Mouse (Mus musculus): ENCODE results near the gene Nrxn3. TPM values are rescaled to one million over a fixed set of nuclear protein-coding genes. Genes with fewer than 3 reads are reported as not detected.

The Nrxn3 gene
- polyA plus RNA-seq, 1 experiment from 2014 or later: 87.0 TPM

GRCm38 (mm10) chr12:90283022-90283421, 1560.3 kb downstream of the Nrxn3 start:
- H3K4me2 ChIP-seq (ENCODE audit: low read length): no peak overlapping the region
- no peaks in the 10 kb centered on the region for H3K9me3 ChIP-seq (replicated peaks; ENCODE audit: control insufficient read depth, low read length, poor library complexity, severe bottlenecking)
- H3K4me3 ChIP-seq (ENCODE audit: low read depth, low read length): no peak overlapping the region
- no peak overlapping the region for H3K9ac ChIP-seq (ENCODE audit: low read depth, low read length)
- no peak overlapping the region for H3K27ac ChIP-seq (ENCODE audit: low read length)
- no peak for ATAC-seq
- 70% methylated on average over 5 of the region's 5 CpGs for WGBS
- no peaks in the 10 kb centered on the region for H3K36me3 ChIP-seq (ENCODE audit: control insufficient read depth, insufficient read depth, low read length)
- H3K27me3 ChIP-seq (ENCODE audit: control insufficient read depth, insufficient read depth, low read depth, low read length): no peaks in the 10 kb centered on the region
- H3K4me1 ChIP-seq (ENCODE audit: control insufficient read depth, insufficient read depth, low read length): no peaks in the 10 kb centered on the region

GRCm38 (mm10) chr12:90302671-90303070, 1580.0 kb downstream of the Nrxn3 start:
- Histone ChIP-seq H3K27ac (ENCODE audit: low read length) (no peak overlapping the region), H3K36me3 (ENCODE audit: control insufficient read depth, insufficient read depth, low read length) (no peaks in the 10 kb centered on the region), H3K27me3 (ENCODE audit: control insufficient read depth, insufficient read depth, low read depth, low read length) (no peaks in the 10 kb centered on the region), H3K4me2 (ENCODE audit: low read length) (no peak overlapping the region), H3K9me3 (replicated peaks; ENCODE audit: control insufficient read depth, low read length, poor library complexity, severe bottlenecking) (no peaks in the 10 kb centered on the region), H3K9ac (ENCODE audit: low read depth, low read length) (no peak overlapping the region), H3K4me3 (ENCODE audit: low read depth, low read length) (no peak overlapping the region), H3K4me1 (ENCODE audit: control insufficient read depth, insufficient read depth, low read length) (no peaks in the 10 kb centered on the region)
- ATAC-seq: no peak
- WGBS: 69% methylated on average over 1 of the region's 1 CpGs

GRCm38 (mm10) chr12:90331806-90332205, 1609.1 kb downstream of the Nrxn3 start:
- no peaks in the 10 kb centered on the region for H3K36me3 ChIP-seq (ENCODE audit: control insufficient read depth, insufficient read depth, low read length)
- WGBS: 95% methylated on average over 15 of the region's 15 CpGs
- no peak for ATAC-seq
- no peak overlapping the region for H3K4me2 ChIP-seq (ENCODE audit: low read length)
- H3K9me3 ChIP-seq (replicated peaks; ENCODE audit: control insufficient read depth, low read length, poor library complexity, severe bottlenecking): no peaks in the 10 kb centered on the region
- H3K4me1 ChIP-seq (ENCODE audit: control insufficient read depth, insufficient read depth, low read length): no peaks in the 10 kb centered on the region
- no peak overlapping the region for H3K27ac ChIP-seq (ENCODE audit: low read length)
- H3K27me3 ChIP-seq (ENCODE audit: control insufficient read depth, insufficient read depth, low read depth, low read length): no peaks in the 10 kb centered on the region
- no peak overlapping the region for H3K4me3 ChIP-seq (ENCODE audit: low read depth, low read length)
- no peak overlapping the region for H3K9ac ChIP-seq (ENCODE audit: low read depth, low read length)

- Histone ChIP-seq H3K27me3 (ENCODE audit: control insufficient read depth, insufficient read depth, low read depth, low read length) (no peaks in the 10 kb centered on the region), H3K9me3 (replicated peaks; ENCODE audit: control insufficient read depth, low read length, poor library complexity, severe bottlenecking) (no peaks in the 10 kb centered on the region), H3K4me1 (ENCODE audit: control insufficient read depth, insufficient read depth, low read length) (no peaks in the 10 kb centered on the region), H3K9ac (ENCODE audit: low read depth, low read length) (no peak overlapping the region), H3K36me3 (ENCODE audit: control insufficient read depth, insufficient read depth, low read length) (no peaks in the 10 kb centered on the region), H3K4me2 (ENCODE audit: low read length) (no peak overlapping the region), H3K27ac (ENCODE audit: low read length) (no peak overlapping the region), H3K4me3 (ENCODE audit: low read depth, low read length) (no peak overlapping the region)
- WGBS: 91% methylated on average over 3 of the region's 3 CpGs
- no peak for ATAC-seq
Observed at GRCm38 (mm10) chr12:90332459-90332858, 1609.8 kb downstream of the Nrxn3 start.

- Histone ChIP-seq H3K9me3 (replicated peaks; ENCODE audit: control insufficient read depth, low read length, poor library complexity, severe bottlenecking) (no peaks in the 10 kb centered on the region), H3K4me1 (ENCODE audit: control insufficient read depth, insufficient read depth, low read length) (no peaks in the 10 kb centered on the region), H3K4me2 (ENCODE audit: low read length) (no peak overlapping the region), H3K4me3 (ENCODE audit: low read depth, low read length) (no peak overlapping the region), H3K27me3 (ENCODE audit: control insufficient read depth, insufficient read depth, low read depth, low read length) (no peaks in the 10 kb centered on the region), H3K36me3 (ENCODE audit: control insufficient read depth, insufficient read depth, low read length) (no peaks in the 10 kb centered on the region), H3K27ac (ENCODE audit: low read length) (no peak overlapping the region), H3K9ac (ENCODE audit: low read depth, low read length) (no peak overlapping the region)
- ATAC-seq: no peak
Observed at GRCm38 (mm10) chr12:90337496-90338228, 1615.0 kb downstream of the Nrxn3 start.

- H3K4me1 ChIP-seq (ENCODE audit: control insufficient read depth, insufficient read depth, low read length): no peaks in the 10 kb centered on the region
- WGBS: 89% methylated on average over 3 of the region's 3 CpGs
Observed at GRCm38 (mm10) chr12:90338229-90338557, 1615.5 kb downstream of the Nrxn3 start.

More at GRCm38 (mm10) chr12:90338229-90338557, 1615.5 kb downstream of the Nrxn3 start:
- no peaks in the 10 kb centered on the region for H3K27me3 ChIP-seq (ENCODE audit: control insufficient read depth, insufficient read depth, low read depth, low read length)
- no peak overlapping the region for H3K27ac ChIP-seq (ENCODE audit: low read length)
- no peak overlapping the region for H3K4me2 ChIP-seq (ENCODE audit: low read length)
- no peak overlapping the region for H3K4me3 ChIP-seq (ENCODE audit: low read depth, low read length)
- no peaks in the 10 kb centered on the region for H3K36me3 ChIP-seq (ENCODE audit: control insufficient read depth, insufficient read depth, low read length)
- no peak for ATAC-seq
- H3K9me3 ChIP-seq (replicated peaks; ENCODE audit: control insufficient read depth, low read length, poor library complexity, severe bottlenecking): no peaks in the 10 kb centered on the region
- H3K9ac ChIP-seq (ENCODE audit: low read depth, low read length): no peak overlapping the region

Small RNAs within 50 kb of the gene (microRNA-seq; reads per million reads assigned to microRNA genes)
- gene Gm23989: not detected
- not detected for gene Gm27313
